ENCODE assay signal across 8 mouse cellular contexts in genomic region chr13:25269039-25269438, GRCm38 (mm10). TPM values are rescaled to one million over a fixed set of nuclear protein-coding genes. Genes with fewer than 3 reads are reported as not detected.
DNase-seq lines count a peak whose midpoint lies in the region; ATAC-seq lines count a peak whose summit lies in the region.

No protein-coding gene starts in this region.

- H3K4me3 ChIP-seq in midbrain, embryonic 15.5 days: peak overlapping the region; percentile 60

- no peak for DNase-seq in frontal cortex, postnatal 10 days (ENCODE audit: low spot score in 2 of 2)
- DNase-seq in R1 (ENCODE audit: low read depth, low spot score): peak; percentile 73
- peak; percentile 10 to 18 for DNase-seq in cerebellum, postnatal 36 days
- DNase-seq in heart, postnatal 14 days: peak; percentile 57 to 79
- peak; percentile 90 to 91 for DNase-seq in kidney, postnatal 4 days
- peak; percentile 43 to 69 for DNase-seq in urinary bladder, postnatal 4 days (ENCODE audit: low spot score in 2 of 2)

- WGBS in midbrain, embryonic 15.5 days: 19% methylated on average over 2 of the region's 2 CpGs

- H3K36me3 ChIP-seq in midbrain, embryonic 15.5 days (replicated peaks): no peaks in the 10 kb centered on the region

- no peaks in the 10 kb centered on the region for H3K27me3 ChIP-seq in midbrain, embryonic 15.5 days (replicated peaks)

- peaks cover 10% of the 10 kb centered on the region for H3K4me1 ChIP-seq in midbrain, embryonic 15.5 days

- H3K9ac ChIP-seq in midbrain, embryonic 15.5 days: 0 out of 2 replicates have a peak overlapping the region, but pooled peaks have one; percentile 8

- intact Hi-C loops in heart, postnatal 14 days (cut with DNase I): no loop called here

- 0 out of 2 replicates have a peak overlapping the region, but pooled peaks have one; percentile 17 for H3K27ac ChIP-seq in midbrain, embryonic 15.5 days

- peak overlapping the region; percentile 66 for H3K4me2 ChIP-seq in midbrain, embryonic 15.5 days

- peak; percentile 8; the same call in 1 of the 2 replicates for ATAC-seq in frontal cortex, adult (ENCODE audit: low TSS enrichment)
- 0 out of 2 replicates have a peak, but pooled peaks have one; percentile 9 for ATAC-seq in midbrain, embryonic 15.5 days (replicated peaks)

- H3K9me3 ChIP-seq in midbrain, embryonic 15.5 days: no peaks in the 10 kb centered on the region

RNA-seq across cellular contexts. Expression of gene Nrsn1, which starts 1.3 kb away (rescaled TPM):
- total RNA-seq in heart, postnatal 14 days (2021): under 1 TPM in 1 of 2 experiments, not detected in 1; 0.29 TPM
- 72.6 and 81.1 TPM in 2 replicates for polyA plus RNA-seq in midbrain, embryonic 15.5 days (2015; fragmentation: Nextera tagmentation; extraction: Ambion mirVana)

Comparison
In these comparisons a context has a peak if more than half of its experiments do, and no peak if none do; other contexts are left out.
1. DNase-seq: peak in R1 (single experiment), cerebellum, postnatal 36 days (2 of 2), heart, postnatal 14 days (2 of 2), kidney, postnatal 4 days (2 of 2) and urinary bladder, postnatal 4 days (2 of 2); none in frontal cortex, postnatal 10 days (0 of 2).